Mouse (Mus musculus): Measurements from ENCODE around the gene Sh3pxd2a.

GRCm38 (mm10) chr19:47390878-47391277 lies 73.3 kb downstream of the Sh3pxd2a start:
- no peak for TF ChIP-seq CTCF (conservative IDR thresholded peaks at IDR 0.05; ENCODE audit: low read length)
- TF ChIP-seq POU5F1 (IDR thresholded peaks at IDR 0.05; ENCODE audit: borderline replicate concordance, low read length): no peak
